Mouse (Mus musculus) lung, postnatal 0 days (tissue): ENCODE measurements around the gene Zfp689.

Experiments
- CTCF ChIP-seq: IDR thresholded peaks from 2 replicates; pipeline ENCODE4 v1.5.1; 2016; ENCODE audit warnings: antibody characterized with exemption, mild to moderate bottlenecking
- EP300 ChIP-seq: IDR thresholded peaks from 2 replicates; pipeline ENCODE4 v1.6.1; 2016; ENCODE audit warnings: antibody characterized with exemption, mild to moderate bottlenecking, control low read depth

DNA sequence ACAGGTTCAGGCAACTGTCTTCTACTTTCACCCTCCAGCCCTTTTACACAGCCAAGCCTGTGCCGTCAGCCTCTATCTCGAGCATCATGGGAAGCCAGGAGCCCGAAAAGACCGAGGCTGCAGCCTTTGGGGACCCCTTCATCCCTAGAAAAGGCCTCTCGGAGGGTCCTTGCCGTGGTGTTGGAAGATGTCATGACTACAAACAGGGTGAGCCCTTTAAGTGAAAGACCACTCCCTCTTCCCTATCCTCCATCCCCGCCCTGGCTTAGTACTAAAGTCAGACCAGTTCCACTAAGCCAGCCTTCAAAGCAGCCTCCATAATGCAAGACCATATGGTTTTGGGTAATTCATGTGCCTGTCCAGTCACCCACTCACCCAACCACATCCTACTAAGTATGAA lies 23.1 kb upstream of the Zfp689 start:
- TF ChIP-seq CTCF (no peak), EP300 (no peak)
